Mouse (Mus musculus): ENCODE data around the gene Dtx4.

Gene Dtx4

DNA sequence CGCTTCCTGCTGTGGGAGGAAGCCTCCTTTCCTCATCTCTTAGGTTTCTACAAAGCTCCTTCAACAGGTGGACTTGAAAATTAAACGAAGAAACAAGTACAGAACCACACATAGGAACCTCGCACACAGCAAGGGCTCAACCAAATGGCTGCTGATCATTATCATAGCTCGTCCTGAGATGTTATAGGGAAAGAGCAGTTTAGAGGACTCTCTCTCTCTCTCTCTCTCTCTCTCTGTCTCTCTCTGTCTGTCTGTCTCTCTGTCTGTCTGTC is 7.1 kb downstream of the Dtx4 start:
- DNase-seq (ENCODE audit: extremely low spot score), result no peak

DNA sequence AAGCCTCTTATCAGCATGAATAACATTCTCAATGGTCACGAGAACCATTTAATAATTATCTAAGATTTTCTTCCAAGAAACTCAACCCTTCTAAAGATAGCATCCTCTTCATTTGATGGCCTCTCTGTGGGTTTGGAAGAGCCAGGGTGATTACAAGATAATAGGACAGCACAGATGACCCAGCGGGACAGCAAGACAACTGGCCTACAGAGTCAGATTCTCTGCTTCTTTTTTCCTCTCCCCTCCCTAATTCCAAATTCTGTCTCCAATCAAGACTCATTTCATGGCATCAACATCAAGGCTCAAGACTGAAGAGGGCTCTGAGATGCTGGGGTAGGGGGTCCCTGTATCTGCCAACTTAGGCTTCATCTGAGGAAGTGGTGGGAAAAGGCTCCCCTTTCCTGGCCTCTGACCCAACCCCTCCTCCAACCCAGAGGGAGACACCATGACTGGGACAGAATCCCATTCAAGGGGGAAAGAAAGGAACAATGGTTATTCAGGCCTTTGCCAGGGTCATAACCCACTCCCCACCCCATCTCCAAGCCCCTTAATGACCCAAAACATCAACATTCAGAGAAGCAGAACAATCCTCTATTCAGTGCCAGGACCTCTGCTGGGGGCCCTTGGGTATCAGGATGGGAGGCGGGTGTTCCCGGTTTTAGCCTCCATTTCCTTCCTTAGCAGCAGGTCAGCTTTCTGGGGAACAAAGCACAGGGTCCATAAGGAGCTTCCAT is 7.6 kb downstream of the Dtx4 start:
- DNase-seq (ENCODE audit: extremely low spot score), result peak; percentile 66

DNA sequence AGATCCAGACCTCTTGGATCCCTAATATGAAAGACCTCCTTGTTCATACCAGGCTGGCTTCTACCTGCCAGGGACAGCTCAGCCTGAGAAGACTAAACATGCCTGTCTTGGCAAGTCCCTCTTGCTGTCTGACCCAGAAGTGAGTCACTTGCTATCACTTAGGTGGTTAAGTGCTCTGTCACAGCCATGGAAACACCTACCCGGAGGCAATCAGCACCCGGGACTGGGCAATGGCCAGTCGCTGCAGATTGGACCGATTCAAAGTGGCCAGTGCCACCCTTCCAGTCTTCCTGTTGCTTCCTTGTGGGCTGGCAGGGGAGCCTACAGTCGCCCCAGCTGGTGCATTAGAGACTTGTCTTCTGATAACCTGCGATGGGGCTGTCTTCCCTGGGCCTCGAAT is 9.6 kb downstream of the Dtx4 start:
- no peak for DNase-seq (ENCODE audit: extremely low spot score)

DNA sequence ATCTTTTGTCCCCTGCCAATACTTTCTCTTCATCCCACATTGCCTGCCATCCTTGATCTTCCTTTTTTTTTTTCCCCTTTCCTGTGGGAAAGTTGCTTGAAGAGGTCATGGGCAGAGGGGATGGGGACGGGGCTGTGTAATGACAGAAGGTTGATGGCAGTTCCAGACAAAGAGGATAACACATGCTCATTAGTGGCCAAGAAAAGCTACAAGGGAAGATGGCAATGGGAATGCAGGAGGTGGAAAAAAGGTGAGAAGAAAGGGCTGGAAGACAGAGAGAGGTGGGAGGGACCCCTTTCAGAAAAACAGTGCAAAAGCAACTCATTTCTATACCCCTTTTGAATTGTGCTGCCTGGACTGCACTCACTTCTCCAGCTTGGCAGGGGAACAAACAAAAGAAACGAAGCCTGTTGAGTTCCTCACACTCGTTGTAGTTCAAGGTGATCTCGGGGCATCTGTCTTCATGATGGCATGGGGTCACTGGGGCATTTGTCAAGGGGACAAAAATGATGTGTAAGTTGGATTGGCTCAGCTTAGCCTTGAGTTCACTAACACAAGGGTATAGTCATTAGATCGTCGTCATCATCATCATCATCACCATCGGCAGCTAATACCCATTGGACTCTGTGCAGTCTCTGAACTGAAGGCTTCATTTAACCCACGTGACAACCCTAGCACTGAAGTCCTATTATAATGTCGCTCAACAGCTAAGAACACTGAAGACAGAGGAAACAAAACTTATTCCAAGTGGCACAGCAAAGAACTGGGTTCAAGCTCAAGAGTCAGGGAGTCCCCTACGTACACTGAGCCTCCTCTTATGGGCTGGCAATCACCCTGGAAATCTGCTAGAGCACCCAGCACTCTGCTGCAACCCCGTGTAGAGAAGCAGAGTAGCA is 11.3 kb downstream of the Dtx4 start:
- no peak for DNase-seq (ENCODE audit: extremely low spot score)

DNA sequence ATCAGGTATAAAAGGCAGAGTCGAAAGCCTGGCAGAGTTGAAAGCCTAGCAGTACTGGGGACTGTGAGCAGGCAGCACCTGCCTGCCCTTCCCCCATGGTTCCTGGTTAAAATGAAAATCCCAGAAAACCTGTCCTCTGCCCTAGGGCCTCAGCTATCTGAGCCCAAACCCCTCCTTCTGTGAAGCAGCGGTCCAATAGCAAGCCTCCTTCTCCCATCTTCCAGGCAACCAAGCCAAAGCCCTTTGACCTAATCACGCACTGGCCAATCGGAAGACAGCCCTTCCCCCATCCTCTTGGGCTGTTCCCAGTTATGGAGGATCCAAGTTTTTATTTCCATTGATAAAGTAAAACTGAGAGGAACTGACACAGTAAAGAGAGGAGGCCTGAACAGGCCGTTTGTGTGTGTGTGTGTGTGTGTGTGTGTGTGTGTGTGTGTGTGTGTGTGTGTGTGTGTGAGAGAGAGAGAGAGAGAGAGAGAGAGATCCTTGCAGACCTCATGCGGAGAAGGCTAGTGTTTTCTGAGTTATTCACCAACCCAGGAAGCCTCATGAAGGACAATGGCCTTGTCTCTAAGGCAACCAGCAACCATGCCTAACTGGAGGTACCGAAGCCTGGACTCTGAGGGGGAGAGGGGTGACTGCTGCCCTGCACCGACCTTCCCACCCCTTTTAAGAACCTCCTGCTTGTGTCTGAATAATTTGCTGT is 12.1 kb downstream of the Dtx4 start:
- peak; percentile 79 for DNase-seq (ENCODE audit: extremely low spot score)

DNA sequence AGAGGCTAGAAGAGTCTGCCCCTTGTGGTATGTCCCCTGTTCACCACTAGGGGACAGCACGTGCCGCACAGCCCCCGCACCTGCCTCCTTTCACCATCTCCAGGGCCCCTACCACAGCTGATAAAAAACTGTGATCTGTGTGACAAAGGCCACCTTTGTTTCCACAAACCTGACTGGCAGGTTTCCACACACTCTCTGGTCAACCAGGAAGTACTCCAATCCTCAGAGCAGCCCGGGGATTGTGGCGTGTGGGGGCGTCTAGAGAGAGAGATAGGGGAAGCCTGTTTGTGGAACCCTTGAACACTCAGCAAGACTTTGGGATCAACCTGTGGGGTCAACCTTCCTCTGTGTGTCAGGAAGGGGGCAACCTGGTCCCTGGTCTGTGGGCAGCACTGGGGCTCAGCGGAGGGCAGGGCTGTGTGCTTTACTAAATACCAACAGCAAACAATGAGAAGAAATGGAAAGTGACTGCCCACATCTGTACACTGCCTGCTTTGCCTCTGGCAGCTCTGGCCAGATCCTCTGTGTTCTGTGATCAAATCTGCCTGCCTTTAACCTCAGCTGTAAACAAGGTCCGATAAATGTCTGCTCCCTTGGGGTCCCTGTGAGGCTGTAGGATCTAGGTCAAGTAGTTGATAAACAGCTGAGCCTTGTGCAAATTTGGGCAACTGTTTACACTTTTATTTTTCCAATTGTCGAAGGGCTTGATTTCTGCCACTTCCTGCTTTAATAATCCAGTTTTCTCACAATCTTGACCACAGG is 12.9 kb downstream of the Dtx4 start:
- DNase-seq (ENCODE audit: extremely low spot score), result peak; percentile 42

DNA sequence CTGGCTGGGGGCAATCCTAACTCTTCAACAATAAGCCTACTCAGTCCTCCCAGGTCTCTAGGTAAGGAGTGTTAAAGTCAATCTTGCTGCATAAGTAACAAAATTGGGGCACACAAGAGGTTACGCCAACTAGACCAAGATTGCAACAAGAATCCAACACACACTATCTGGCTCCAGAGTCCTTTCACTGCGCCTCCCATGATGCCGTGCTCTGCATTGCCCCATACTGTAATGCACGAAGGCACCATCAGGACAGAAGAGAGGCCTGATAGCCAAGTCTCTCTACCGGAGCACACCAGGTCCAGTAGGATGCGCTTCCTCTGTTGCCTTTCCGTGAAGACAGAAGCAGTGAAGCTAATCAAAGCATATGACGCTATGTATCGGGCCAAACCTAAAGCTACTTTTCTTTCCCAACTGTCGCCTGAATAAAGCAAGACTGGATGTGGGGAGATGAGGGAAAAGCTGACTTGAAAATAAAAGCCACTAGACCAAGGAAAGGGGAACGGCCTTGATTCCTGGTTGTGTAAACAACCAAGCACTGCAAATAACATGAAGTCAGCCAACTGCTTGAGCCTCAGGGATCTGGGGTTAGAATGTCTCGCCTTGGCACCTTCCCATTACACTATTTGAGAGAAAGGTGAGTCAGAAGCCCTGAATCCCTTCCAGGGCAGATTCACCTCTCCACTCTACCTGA is 13.6 kb downstream of the Dtx4 start:
- DNase-seq (ENCODE audit: extremely low spot score), result no peak

DNA sequence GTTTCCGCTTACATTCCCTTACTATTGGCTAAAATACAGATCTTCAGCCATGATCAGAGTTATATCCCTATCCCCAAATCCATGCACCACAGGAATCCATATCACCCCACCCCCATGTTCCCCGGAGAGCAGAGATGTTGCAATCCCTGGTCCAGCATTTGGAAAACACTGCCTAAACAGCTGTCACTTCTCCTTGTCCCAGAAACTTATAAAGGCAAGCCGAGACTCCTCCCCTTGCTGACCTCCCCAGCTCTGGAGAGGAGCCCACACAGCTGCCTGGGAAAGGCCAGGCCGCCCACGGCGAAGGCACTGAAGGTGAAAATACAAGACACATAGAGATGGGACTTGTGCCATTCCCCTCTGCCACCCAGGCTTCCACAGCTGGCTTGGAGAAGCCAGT is 14.4 kb downstream of the Dtx4 start:
- no peak for DNase-seq (ENCODE audit: extremely low spot score)

DNA sequence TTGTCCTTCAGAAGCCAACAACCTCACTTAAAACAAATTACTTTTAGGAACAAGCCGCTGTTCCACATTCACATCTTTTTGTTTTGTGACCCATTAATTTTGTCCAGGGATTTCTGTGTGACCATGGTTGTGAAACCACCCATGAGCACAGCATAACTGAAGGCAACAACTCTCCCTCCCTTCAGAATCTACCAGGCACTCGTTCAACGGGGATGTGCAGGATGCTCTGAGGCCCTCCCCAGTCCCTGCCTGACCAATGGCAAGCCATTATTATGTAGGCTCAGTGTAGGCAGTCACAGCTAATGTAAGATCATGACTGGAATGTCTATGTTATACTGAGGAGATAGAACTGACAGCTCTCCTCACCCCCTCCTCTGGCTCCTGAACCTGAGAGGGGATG is 15.6 kb downstream of the Dtx4 start:
- no peak for DNase-seq (ENCODE audit: extremely low spot score)

DNA sequence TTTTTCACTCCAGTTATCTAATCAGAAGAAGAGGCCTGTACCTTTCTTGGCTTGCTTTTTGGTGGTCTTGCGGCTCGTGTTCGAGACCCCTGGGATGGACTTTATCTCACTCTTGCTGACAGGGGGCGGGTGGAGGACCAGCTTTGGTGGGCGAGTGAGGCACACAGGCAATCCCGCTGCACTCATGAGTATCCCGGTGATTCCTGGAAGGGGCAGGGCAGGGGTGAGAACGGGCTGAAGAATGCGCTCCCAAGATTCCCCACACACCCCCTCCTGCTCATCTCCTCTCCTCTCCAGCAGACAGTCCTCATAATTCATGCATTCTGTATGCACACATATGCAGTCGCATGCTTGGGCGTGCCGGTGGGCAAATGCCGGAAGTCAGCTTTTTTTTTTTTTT is 16.0 kb downstream of the Dtx4 start:
- no peak for DNase-seq (ENCODE audit: extremely low spot score)

DNA sequence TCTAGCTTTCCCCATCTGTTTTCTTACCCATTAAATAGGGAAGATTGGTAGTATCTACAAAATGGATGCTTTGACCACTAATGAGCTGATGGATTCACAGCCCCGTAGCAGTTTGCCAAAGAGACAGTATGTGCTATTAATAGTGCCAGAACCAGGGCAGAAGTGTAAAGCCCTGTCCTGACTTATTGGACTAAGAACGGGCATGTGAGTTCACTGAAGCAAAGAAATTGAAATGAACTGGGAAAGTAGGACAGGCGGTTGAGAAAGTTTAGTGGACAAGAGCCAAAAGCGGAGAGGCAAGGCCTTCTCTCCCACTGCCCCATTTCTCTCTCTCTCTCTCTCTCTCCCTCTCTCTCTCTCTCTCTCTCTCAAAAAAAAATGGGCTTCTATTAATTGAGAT is 17.0 kb downstream of the Dtx4 start:
- no peak for DNase-seq (ENCODE audit: extremely low spot score)

DNA sequence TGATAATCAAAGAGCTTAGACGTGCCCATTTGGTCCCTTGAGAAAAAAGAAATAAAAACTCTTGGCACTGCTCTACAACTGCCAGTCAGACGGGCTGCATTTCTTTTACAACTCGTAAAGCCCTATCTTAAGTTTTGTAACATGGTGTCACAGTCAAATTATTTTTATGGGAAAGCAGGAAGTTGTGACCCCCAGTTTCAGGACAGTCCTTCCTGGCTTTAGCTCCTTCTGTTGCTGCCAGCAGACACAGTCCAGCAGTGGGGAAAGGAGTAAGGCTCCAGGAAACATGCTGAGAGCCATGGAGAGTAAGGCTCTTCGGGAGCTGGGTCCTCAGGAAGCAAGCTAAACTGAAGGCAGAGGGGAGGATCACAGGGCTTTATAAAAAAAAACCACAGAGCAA is 17.5 kb downstream of the Dtx4 start:
- DNase-seq (ENCODE audit: extremely low spot score), result no peak

DNA sequence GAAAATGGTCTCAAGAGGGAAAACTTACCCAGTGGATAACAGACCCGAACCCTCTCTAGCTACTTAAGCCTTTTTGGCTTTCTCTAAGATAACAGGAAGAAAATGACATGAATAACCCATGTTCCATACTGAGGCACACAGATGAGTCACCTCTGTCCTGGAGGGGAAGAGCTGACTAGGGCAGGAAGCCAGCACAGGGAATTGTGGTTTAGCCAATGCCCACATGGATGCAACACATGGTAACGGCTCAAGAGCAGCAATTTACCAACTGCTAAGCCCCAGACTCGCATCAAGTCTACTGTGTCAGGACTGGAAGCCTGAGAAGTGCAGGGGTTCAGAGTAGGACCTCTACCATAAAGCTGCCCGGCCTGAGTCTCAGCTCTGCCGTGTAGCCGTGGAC is 22.9 kb downstream of the Dtx4 start:
- no peak for DNase-seq (ENCODE audit: extremely low spot score)

DNA sequence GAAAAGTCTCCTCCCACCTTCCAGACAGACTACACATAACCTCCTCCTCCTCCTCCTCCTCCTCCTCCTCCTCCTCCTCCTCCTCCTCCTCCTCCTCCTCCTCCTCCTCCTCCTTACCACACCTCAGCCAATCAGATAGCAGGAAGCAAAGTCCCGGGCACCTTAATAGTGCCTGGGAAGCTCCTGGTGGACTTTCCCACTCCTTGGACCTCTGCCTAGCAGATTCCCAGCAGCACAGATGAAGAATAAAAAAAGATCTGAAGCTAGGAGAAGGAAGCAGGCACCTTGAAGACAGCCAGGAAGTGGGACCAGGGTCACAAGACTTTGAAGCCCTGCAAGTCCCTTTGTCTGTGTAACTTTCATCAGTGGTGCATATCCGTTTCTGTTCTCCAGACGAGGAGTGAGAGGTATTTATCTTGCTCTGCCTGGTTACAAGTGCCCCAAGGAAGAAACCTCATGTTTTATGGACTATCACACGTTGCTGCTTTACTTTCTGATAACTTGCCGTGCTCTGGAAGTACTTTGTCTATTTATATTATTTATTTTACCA is 24.5 kb downstream of the Dtx4 start:
- DNase-seq (ENCODE audit: extremely low spot score), result no peak

DNA sequence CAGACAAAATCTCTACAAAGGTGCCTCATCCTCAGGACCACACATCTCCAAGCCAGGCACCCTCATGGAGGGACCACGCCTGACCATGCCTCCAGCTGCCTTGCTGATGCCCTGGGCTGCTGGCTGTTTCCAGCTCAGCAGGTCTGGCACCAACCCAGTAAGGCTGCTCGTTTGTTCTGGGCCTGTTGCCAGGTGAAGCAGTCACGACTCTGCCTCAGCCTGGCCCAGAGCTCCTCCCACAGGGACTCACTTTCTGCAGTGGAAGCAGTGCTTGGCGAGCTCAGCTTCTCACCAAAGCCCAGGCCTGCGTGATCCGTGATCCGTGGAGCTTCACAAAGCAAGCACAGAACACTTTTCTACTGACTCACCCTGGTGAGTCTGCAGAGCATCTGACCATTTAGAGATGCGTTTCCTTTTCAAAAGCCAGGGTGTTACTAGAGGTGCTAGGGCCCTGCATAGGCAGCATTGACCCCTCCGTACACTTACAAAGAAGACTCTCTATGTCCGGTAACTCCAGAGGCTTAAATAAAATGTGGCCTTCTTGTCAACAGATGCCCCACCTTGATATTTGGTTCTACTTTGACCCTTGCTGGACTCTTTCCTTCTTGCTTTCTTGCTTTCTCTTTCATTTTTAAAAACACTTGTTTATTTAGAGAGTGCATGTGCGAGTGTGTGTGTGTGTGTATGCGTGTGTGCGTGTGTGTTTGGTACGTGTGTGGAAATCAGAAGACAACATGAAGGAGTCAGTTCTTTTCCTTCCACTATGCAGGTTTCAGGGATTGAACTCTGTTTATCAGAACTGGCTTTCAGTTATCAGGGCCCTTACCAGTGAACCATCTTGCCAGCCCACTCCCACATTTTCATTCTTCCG is 25.6 kb downstream of the Dtx4 start:
- no peak for DNase-seq (ENCODE audit: extremely low spot score)

DNA sequence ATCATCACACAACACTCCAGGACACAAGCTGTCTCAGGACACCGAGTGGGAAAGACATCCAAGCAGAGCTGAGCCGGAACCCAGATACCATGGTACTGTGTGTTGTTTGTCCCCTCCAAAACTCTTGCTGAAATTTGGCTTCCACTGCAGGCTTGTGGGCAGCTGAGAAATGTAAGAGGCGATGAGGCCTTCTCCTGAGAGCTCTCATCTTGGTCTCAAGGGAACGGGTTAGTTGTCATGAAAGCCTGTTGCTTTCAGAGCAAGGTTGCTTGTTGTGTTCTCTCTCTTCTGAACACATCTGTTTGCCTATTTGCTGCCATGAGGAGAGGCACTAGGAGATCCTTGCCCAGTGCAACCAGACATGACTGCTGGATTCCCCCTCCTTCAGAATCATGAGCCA is 27.3 kb downstream of the Dtx4 start:
- DNase-seq (ENCODE audit: extremely low spot score), result no peak

DNA sequence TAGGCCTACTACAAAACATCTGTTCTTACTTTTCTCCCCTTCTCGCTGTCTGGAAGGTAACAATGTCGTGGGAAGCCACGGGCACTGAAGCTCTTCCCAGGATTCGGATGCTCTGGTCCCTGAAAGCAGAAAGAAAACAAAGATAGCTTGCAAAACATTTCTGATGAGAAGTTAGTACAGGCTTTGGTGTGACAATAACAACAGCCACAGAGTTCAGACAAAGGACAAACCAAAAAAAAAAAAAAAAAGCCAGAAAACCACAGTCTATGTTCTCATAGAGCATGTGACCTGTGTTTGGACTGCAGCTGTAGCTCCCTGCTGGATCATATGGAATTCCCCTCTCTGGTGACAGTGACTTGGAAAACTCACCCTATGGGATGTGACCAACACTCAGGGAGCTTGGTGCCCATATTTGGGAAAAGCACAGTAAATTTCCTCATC is 28.0 kb downstream of the Dtx4 start:
- no peak for DNase-seq (ENCODE audit: extremely low spot score)

DNA sequence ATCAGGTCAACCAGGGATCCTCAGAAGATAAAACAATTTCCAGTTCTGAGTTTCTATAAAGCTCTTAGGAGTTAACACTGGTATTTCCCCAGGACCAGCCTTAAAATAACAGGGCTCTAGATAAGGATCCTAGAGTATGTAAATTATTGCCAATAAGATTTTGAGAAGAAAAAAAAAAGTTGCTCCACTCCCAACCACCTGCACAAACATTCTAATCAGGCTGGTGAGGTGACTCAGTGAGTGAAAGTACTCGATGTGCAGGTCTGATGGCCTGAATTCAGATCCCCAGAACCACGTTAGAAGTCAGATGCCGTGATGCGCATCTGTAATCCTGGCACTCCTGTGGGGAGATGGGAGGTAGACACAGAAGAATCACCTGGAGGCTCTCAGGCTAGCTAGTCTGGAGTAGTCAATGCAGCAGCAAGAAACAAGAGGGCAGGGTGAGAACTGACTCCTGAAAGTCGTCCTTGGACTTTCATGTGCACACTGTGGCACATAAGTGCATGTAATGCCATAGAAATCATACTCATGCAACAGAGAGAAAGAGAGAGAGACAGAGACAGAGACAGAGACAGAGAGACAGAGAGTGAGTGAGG is 28.8 kb downstream of the Dtx4 start:
- DNase-seq (ENCODE audit: extremely low spot score), result no peak

DNA sequence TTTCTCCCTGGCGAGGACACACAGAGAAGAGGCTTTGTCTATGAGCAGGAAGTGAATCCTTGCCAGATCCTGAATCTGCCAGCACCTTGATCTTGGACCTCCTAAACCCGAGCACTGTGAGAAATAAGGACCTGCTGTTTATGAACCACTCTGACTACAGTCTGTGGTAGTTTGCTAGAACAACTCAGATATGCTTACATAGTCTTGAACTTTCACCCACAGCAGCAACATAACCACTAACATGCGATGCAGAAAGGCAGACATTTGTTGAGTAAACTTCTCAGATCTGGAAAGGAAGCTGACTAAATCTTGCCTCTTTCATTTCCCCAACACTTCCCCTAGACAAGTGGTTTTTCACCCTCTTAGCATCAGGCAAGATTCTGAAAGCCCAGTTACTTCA is 29.4 kb downstream of the Dtx4 start:
- DNase-seq (ENCODE audit: extremely low spot score), result no peak

DNA sequence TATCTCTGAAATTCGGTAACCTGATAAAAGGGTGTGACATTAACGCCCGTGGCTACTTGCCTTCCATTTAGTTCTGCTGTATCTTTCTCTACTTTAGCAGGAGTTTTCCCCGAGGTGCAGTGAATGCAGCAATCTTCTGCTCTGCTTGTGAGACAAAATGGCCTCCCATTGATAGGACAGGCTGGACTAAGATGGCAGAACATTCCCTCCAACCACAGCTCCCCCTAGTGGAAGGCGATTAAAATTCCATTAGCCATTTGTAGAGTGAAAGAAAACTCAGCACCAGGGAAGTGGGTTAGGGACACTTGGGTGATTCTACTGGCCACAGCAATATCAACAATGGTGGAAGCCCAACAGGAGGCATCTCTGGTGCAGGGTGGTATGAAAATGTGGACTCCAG is 33.8 kb downstream of the Dtx4 start:
- peak; percentile 47 for DNase-seq (ENCODE audit: extremely low spot score)

Measured in embryo, embryonic 9.5 days (tissue).